Mouse (Mus musculus) liver, postnatal 0 days (tissue): ENCODE results near the gene Gk5. TPM values are rescaled to one million over a fixed set of nuclear protein-coding genes. Genes with fewer than 3 reads are reported as not detected.

Experiments
- ATAC-seq: fragments of 200-750 bp; cut with Nextera tagmentation; 2 replicates; pipeline ENCODE4 v1.8.0; 2017; ENCODE audit warnings: mild to moderate bottlenecking, moderate library complexity
- DNase-seq: peaks from one replicate; pipeline ENCODE4 v3.0.0-alpha.2; 2016
- H3K27ac ChIP-seq: fragments of 300-500 bp; sonication (generic); 2 replicates; pipeline ENCODE4 v1.5.1; 2014; ENCODE audit warnings: antibody characterized with exemption, moderate library complexity, mild to moderate bottlenecking, low read depth
- H3K27me3 ChIP-seq: fragments of 300-500 bp; sonication (generic); 2 replicates; pipeline ENCODE4 v1.6.1; 2014; ENCODE audit warnings: low read length, control low read depth, mixed read lengths; ENCODE audit not compliant: insufficient read depth
- H3K36me3 ChIP-seq: fragments of 300-500 bp; sonication (generic); replicated peaks from 2 replicates; pipeline ENCODE4 v1.6.1; 2014; ENCODE audit warnings: mild to moderate bottlenecking, control low read depth, low read length, moderate library complexity, mixed read lengths; ENCODE audit not compliant: insufficient read depth
- H3K4me1 ChIP-seq: fragments of 300-500 bp; sonication (generic); 2 replicates; pipeline ENCODE4 v1.6.1; 2014; ENCODE audit warnings: antibody characterized with exemption, mild to moderate bottlenecking, control low read depth; ENCODE audit not compliant: insufficient read depth
- H3K4me2 ChIP-seq: fragments of 300-500 bp; sonication (generic); 2 replicates; pipeline ENCODE4 v1.6.1; 2014; ENCODE audit warnings: low read depth, mild to moderate bottlenecking, low read length, moderate library complexity, mixed read lengths
- H3K4me3 ChIP-seq: fragments of 300-500 bp; sonication (generic); 2 replicates; pipeline ENCODE4 v1.5.1; 2014; ENCODE audit warnings: low read depth, low read length
- H3K9ac ChIP-seq: fragments of 300-500 bp; sonication (generic); replicated peaks from 2 replicates; pipeline ENCODE4 v1.6.1; 2014; ENCODE audit warnings: mild to moderate bottlenecking, moderate library complexity
- H3K9me3 ChIP-seq: fragments of 300-500 bp; sonication (generic); 2 replicates; pipeline ENCODE4 v1.6.1; 2016; ENCODE audit warnings: mild to moderate bottlenecking, control low read depth, low read length, mixed read lengths
- CTCF ChIP-seq: sonication (generic); IDR thresholded peaks from 2 replicates; pipeline ENCODE4 v1.5.1; 2016; ENCODE audit warnings: antibody characterized with exemption, low read depth
- EP300 ChIP-seq: IDR thresholded peaks from 2 replicates; pipeline ENCODE4 v1.6.1; 2016; ENCODE audit warnings: antibody characterized with exemption, low read depth, mild to moderate bottlenecking
- WGBS: fragments of 180-500 bp; shearing (Covaris S2); extraction: QIAGEN DNeasy Blood & Tissue Kit; methylation state at CpG from one replicate; pipeline ENCODE4 v1.1.7; 2014; ENCODE audit not compliant: insufficient replicate concordance; 5-methylcytosine and 5-hydroxymethylcytosine counted together
- polyA plus RNA-seq: library from polyadenylated mRNA; unstranded; fragments of >200 nt; fragmentation: Nextera tagmentation; extraction: Ambion mirVana; gene quantifications from 2 replicates; pipeline ENCODE4 v1.2.1, GENCODE M21; 2015

The Gk5 gene
- polyA plus RNA-seq, 1 experiment from 2014 or later, result 0.32 TPM

GRCm38 (mm10) chr9:96139876-96140275 is 20.7 kb downstream of the Gk5 start:
- ATAC-seq (no peak), DNase-seq (no peak)
- Histone ChIP-seq H3K27ac (no peak overlapping the region), H3K9me3 (no peaks in the 10 kb centered on the region), H3K9ac (no peak overlapping the region), H3K27me3 (no peaks in the 10 kb centered on the region), H3K4me3 (no peak overlapping the region), H3K4me1 (no peaks in the 10 kb centered on the region), H3K36me3 (no peaks in the 10 kb centered on the region), H3K4me2 (no peak overlapping the region)
- TF ChIP-seq EP300 (no peak), CTCF (no peak)
- 51% methylated on average over 5 of the region's 5 CpGs for WGBS

- no peak overlapping the region for H3K9ac ChIP-seq
- WGBS, result 70% methylated on average over 7 of the region's 7 CpGs
- no peak for TF ChIP-seq EP300
- no peak for TF ChIP-seq CTCF
Observed at GRCm38 (mm10) chr9:96140931-96141330, 21.8 kb downstream of the Gk5 start.

DNA sequence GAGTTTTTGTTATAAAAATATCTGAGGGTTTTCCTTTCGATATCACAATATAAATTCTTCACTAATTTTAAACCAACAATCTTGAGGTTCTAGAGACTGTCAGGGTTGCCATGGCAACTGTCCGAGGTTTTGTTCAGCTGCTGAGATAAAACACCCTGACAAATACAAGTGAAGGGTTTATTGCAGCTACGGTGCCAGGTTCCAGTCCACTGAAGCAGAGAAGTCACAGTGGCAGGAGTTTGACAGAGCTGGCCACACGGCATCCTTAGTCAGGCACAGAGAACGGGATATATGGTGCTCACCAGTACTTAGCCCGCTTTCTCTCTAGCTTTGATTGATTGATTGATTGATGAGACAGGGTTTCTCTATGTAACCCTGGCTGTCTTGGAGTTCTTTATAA is 23.3 kb downstream of the Gk5 start:
- no peak overlapping the region for H3K4me3 ChIP-seq
- H3K4me2 ChIP-seq, result no peak overlapping the region
- H3K36me3 ChIP-seq, result no peaks in the 10 kb centered on the region
- no peak for DNase-seq
- no peaks in the 10 kb centered on the region for H3K4me1 ChIP-seq
- no peak overlapping the region for H3K9ac ChIP-seq
- ATAC-seq, result no peak
- TF ChIP-seq CTCF, result no peak
- TF ChIP-seq EP300, result no peak
- no peaks in the 10 kb centered on the region for H3K9me3 ChIP-seq
- no peaks in the 10 kb centered on the region for H3K27me3 ChIP-seq
- no peak overlapping the region for H3K27ac ChIP-seq
- WGBS, result 59% methylated on average over 6 of the region's 6 CpGs

More at GRCm38 (mm10) chr9:96140931-96141330, 21.8 kb downstream of the Gk5 start:
- ATAC-seq, result no peak
- Histone ChIP-seq H3K4me1 (no peaks in the 10 kb centered on the region), H3K27ac (no peak overlapping the region), H3K36me3 (no peaks in the 10 kb centered on the region), H3K4me3 (no peak overlapping the region), H3K27me3 (no peaks in the 10 kb centered on the region), H3K9me3 (no peaks in the 10 kb centered on the region), H3K4me2 (no peak overlapping the region)
- DNase-seq, result no peak

- Histone ChIP-seq H3K27me3 (no peaks in the 10 kb centered on the region), H3K27ac (no peak overlapping the region), H3K36me3 (no peaks in the 10 kb centered on the region), H3K4me1 (no peaks in the 10 kb centered on the region), H3K9me3 (no peaks in the 10 kb centered on the region), H3K9ac (no peak overlapping the region), H3K4me3 (no peak overlapping the region), H3K4me2 (no peak overlapping the region)
- DNase-seq (no peak), ATAC-seq (no peak)
- WGBS, result 82% methylated on average over 4 of the region's 4 CpGs
- TF ChIP-seq EP300, result no peak
- TF ChIP-seq CTCF, result no peak
Observed at GRCm38 (mm10) chr9:96143633-96144032, 24.5 kb downstream of the Gk5 start.

DNA sequence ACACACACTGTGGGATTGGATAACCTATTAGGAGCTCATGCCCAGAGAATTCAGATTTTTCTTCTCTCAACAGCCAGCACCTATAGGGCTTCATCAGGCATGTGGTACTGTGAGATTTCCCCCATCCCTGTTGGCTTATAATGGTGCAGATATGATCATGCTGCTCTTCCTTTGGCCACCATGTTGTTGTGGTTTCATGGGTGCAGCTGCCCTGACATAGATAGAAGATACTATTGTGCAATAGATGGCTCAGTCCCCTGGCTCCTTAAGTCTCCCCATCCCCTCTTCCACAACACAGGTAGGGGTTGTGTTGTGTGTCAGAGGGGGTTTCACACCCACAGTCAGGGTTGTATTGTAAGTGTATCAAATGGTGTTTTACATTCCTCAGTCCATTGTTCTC is 25.7 kb downstream of the Gk5 start:
- H3K4me1 ChIP-seq, result no peaks in the 10 kb centered on the region
- DNase-seq (no peak), ATAC-seq (no peak)
- H3K4me3 ChIP-seq, result no peak overlapping the region
- TF ChIP-seq CTCF (no peak), EP300 (no peak)
- no peak overlapping the region for H3K4me2 ChIP-seq
- H3K36me3 ChIP-seq, result no peaks in the 10 kb centered on the region
- H3K9ac ChIP-seq, result no peak overlapping the region
- no peaks in the 10 kb centered on the region for H3K9me3 ChIP-seq
- no peaks in the 10 kb centered on the region for H3K27me3 ChIP-seq
- H3K27ac ChIP-seq, result no peak overlapping the region

- TF ChIP-seq CTCF, result no peak
- TF ChIP-seq EP300, result no peak
- Histone ChIP-seq H3K4me1 (no peaks in the 10 kb centered on the region), H3K27me3 (no peaks in the 10 kb centered on the region), H3K9me3 (no peaks in the 10 kb centered on the region), H3K4me3 (no peak overlapping the region), H3K4me2 (no peak overlapping the region), H3K9ac (no peak overlapping the region), H3K27ac (no peak overlapping the region), H3K36me3 (no peaks in the 10 kb centered on the region)
- WGBS, result 81% methylated on average over 7 of the region's 7 CpGs
- ATAC-seq (no peak), DNase-seq (no peak)
Observed at GRCm38 (mm10) chr9:96152801-96153200, 33.6 kb downstream of the Gk5 start.

- Histone ChIP-seq H3K4me2 (no peak overlapping the region), H3K27ac (no peak overlapping the region), H3K4me3 (no peak overlapping the region), H3K36me3 (no peaks in the 10 kb centered on the region), H3K9ac (no peak overlapping the region), H3K27me3 (no peaks in the 10 kb centered on the region), H3K4me1 (no peaks in the 10 kb centered on the region), H3K9me3 (no peaks in the 10 kb centered on the region)
- no peak for ATAC-seq
- WGBS, result 17% methylated on average over 4 of the region's 4 CpGs
- no peak for DNase-seq
- TF ChIP-seq CTCF, result no peak
- no peak for TF ChIP-seq EP300
Observed at GRCm38 (mm10) chr9:96158431-96158830, 39.3 kb downstream of the Gk5 start.
